Mouse (Mus musculus): Measurements from ENCODE around the gene Pitx1. TPM values are rescaled to one million over a fixed set of nuclear protein-coding genes. Genes with fewer than 3 reads are reported as not detected.

The Pitx1 gene
- 0.51 and 1.2 TPM in 2 replicates for polyA plus RNA-seq (2014; fragmentation: Nextera tagmentation; extraction: Ambion mirVana)

GRCm38 (mm10) chr13:55836142-55836625 is at the start of gene Pitx1:
Gene Pitx1, minus strand, starts transcription at chr13:55836192.
- ATAC-seq (replicated peaks; ENCODE audit: insufficient number of reproducible peaks, low FRiP score, low TSS enrichment), result no peak
- H3K4me1 ChIP-seq (ENCODE audit: control insufficient read depth, insufficient read depth, low read length), result peaks cover 7% of the 10 kb centered on the region

GRCm38 (mm10) chr13:55881431-55882202 is 45.6 kb upstream of the Pitx1 start:
- Histone ChIP-seq H3K9me3 (replicated peaks; ENCODE audit: control insufficient read depth, low read length) (no peaks in the 10 kb centered on the region), H3K4me1 (ENCODE audit: control insufficient read depth, insufficient read depth, low read length) (peaks cover 9% of the 10 kb centered on the region), H3K36me3 (ENCODE audit: control insufficient read depth, insufficient read depth, low read length) (no peaks in the 10 kb centered on the region), H3K27ac (ENCODE audit: low read depth, low read length) (no peak overlapping the region), H3K9ac (ENCODE audit: low read depth, low read length) (no peak overlapping the region), H3K4me3 (ENCODE audit: low read depth, low read length) (no peak overlapping the region), H3K27me3 (ENCODE audit: control insufficient read depth, insufficient read depth, low read length) (no peaks in the 10 kb centered on the region; the same call in 1 of the 2 replicates), H3K4me2 (no peak overlapping the region)
- WGBS (ENCODE audit: insufficient replicate concordance), result 50% methylated on average over 16 of the region's 16 CpGs
- no peak for ATAC-seq (replicated peaks; ENCODE audit: insufficient number of reproducible peaks, low FRiP score, low TSS enrichment)

More at GRCm38 (mm10) chr13:55836142-55836625, at the start of gene Pitx1:
- Histone ChIP-seq H3K4me3 (ENCODE audit: low read depth, low read length) (peak within 1 kb of the TSS; percentile 25; the same call in 1 of the 2 replicates), H3K9ac (ENCODE audit: low read depth, low read length) (no peak within 1 kb of the TSS), H3K4me2 (peak within 1 kb of the TSS; percentile 37), H3K27me3 (ENCODE audit: control insufficient read depth, insufficient read depth, low read length) (peaks cover 97% of the 10 kb centered on the region), H3K27ac (ENCODE audit: low read depth, low read length) (no peak within 1 kb of the TSS), H3K36me3 (ENCODE audit: control insufficient read depth, insufficient read depth, low read length) (no peaks in the 10 kb centered on the region), H3K9me3 (replicated peaks; ENCODE audit: control insufficient read depth, low read length) (no peaks in the 10 kb centered on the region)
- 3% methylated on average over 34 of the region's 36 CpGs for WGBS (ENCODE audit: insufficient replicate concordance)

GRCm38 (mm10) chr13:55878353-55878752 is 42.4 kb upstream of the Pitx1 start:
- Histone ChIP-seq H3K4me1 (ENCODE audit: control insufficient read depth, insufficient read depth, low read length) (peaks cover 9% of the 10 kb centered on the region), H3K4me2 (no peak overlapping the region), H3K9ac (ENCODE audit: low read depth, low read length) (no peak overlapping the region), H3K9me3 (replicated peaks; ENCODE audit: control insufficient read depth, low read length) (no peaks in the 10 kb centered on the region), H3K27ac (ENCODE audit: low read depth, low read length) (no peak overlapping the region), H3K4me3 (ENCODE audit: low read depth, low read length) (no peak overlapping the region), H3K27me3 (ENCODE audit: control insufficient read depth, insufficient read depth, low read length) (no peaks in the 10 kb centered on the region; the same call in 1 of the 2 replicates), H3K36me3 (ENCODE audit: control insufficient read depth, insufficient read depth, low read length) (no peaks in the 10 kb centered on the region)
- no peak for ATAC-seq (replicated peaks; ENCODE audit: insufficient number of reproducible peaks, low FRiP score, low TSS enrichment)
- 62% methylated on average over 4 of the region's 4 CpGs for WGBS (ENCODE audit: insufficient replicate concordance)

DNA sequence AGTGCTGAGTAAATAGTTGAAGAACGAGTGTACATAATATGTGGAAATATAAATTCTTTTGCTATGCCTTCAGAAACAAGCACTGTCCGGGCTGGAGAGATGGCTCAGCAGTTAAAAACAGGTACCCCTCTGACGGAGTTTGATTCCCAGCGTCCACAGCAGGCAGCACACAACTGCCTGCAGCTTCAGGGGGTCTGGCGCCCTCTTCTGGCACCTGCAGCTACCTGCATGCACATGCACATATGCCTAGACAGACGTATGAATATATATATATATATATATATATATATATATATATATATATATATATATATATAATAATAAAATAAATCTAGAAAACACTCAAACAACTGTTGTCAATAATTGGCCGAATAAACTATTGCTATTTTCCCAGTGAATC is 35.4 kb upstream of the Pitx1 start:
- 77% methylated on average over 7 of the region's 7 CpGs for WGBS (ENCODE audit: insufficient replicate concordance)
- Histone ChIP-seq H3K9me3 (replicated peaks; ENCODE audit: control insufficient read depth, low read length) (no peaks in the 10 kb centered on the region), H3K27ac (ENCODE audit: low read depth, low read length) (no peak overlapping the region), H3K4me3 (ENCODE audit: low read depth, low read length) (no peak overlapping the region), H3K36me3 (ENCODE audit: control insufficient read depth, insufficient read depth, low read length) (no peaks in the 10 kb centered on the region), H3K4me1 (ENCODE audit: control insufficient read depth, insufficient read depth, low read length) (no peaks in the 10 kb centered on the region), H3K4me2 (no peak overlapping the region), H3K9ac (ENCODE audit: low read depth, low read length) (no peak overlapping the region), H3K27me3 (ENCODE audit: control insufficient read depth, insufficient read depth, low read length) (peaks cover 3% of the 10 kb centered on the region; the same call in 1 of the 2 replicates)
- ATAC-seq (replicated peaks; ENCODE audit: insufficient number of reproducible peaks, low FRiP score, low TSS enrichment), result no peak

- H3K36me3 ChIP-seq (ENCODE audit: control insufficient read depth, insufficient read depth, low read length), result no peaks in the 10 kb centered on the region
- peaks cover 3% of the 10 kb centered on the region; the same call in 1 of the 2 replicates for H3K27me3 ChIP-seq (ENCODE audit: control insufficient read depth, insufficient read depth, low read length)
- H3K9ac ChIP-seq (ENCODE audit: low read depth, low read length), result no peak overlapping the region
- H3K4me2 ChIP-seq, result no peak overlapping the region
- H3K4me1 ChIP-seq (ENCODE audit: control insufficient read depth, insufficient read depth, low read length), result no peaks in the 10 kb centered on the region
- WGBS (ENCODE audit: insufficient replicate concordance), result 69% methylated on average over 1 of the region's 1 CpGs
- no peak for ATAC-seq (replicated peaks; ENCODE audit: insufficient number of reproducible peaks, low FRiP score, low TSS enrichment)
- H3K27ac ChIP-seq (ENCODE audit: low read depth, low read length), result no peak overlapping the region
- H3K9me3 ChIP-seq (replicated peaks; ENCODE audit: control insufficient read depth, low read length), result no peaks in the 10 kb centered on the region
- no peak overlapping the region for H3K4me3 ChIP-seq (ENCODE audit: low read depth, low read length)
Measured at GRCm38 (mm10) chr13:55870001-55870400, 34.0 kb upstream of the Pitx1 start.

GRCm38 (mm10) chr13:55867540-55868103 is 31.6 kb upstream of the Pitx1 start:
- H3K9ac ChIP-seq (ENCODE audit: low read depth, low read length), result no peak overlapping the region
- no peaks in the 10 kb centered on the region for H3K9me3 ChIP-seq (replicated peaks; ENCODE audit: control insufficient read depth, low read length)
- ATAC-seq (replicated peaks; ENCODE audit: insufficient number of reproducible peaks, low FRiP score, low TSS enrichment), result no peak; the same call in 1 of the 2 replicates
- no peak overlapping the region for H3K27ac ChIP-seq (ENCODE audit: low read depth, low read length)
- H3K4me3 ChIP-seq (ENCODE audit: low read depth, low read length), result no peak overlapping the region
- no peaks in the 10 kb centered on the region for H3K4me1 ChIP-seq (ENCODE audit: control insufficient read depth, insufficient read depth, low read length)
- H3K27me3 ChIP-seq (ENCODE audit: control insufficient read depth, insufficient read depth, low read length), result no peaks in the 10 kb centered on the region
- 60% methylated on average over 13 of the region's 13 CpGs for WGBS (ENCODE audit: insufficient replicate concordance)
- no peak overlapping the region for H3K4me2 ChIP-seq
- H3K36me3 ChIP-seq (ENCODE audit: control insufficient read depth, insufficient read depth, low read length), result no peaks in the 10 kb centered on the region

- Histone ChIP-seq H3K4me2 (no peak overlapping the region), H3K27ac (ENCODE audit: low read depth, low read length) (no peak overlapping the region), H3K27me3 (ENCODE audit: control insufficient read depth, insufficient read depth, low read length) (peaks cover 10% of the 10 kb centered on the region), H3K4me3 (ENCODE audit: low read depth, low read length) (no peak overlapping the region), H3K9ac (ENCODE audit: low read depth, low read length) (no peak overlapping the region), H3K4me1 (ENCODE audit: control insufficient read depth, insufficient read depth, low read length) (no peaks in the 10 kb centered on the region), H3K36me3 (ENCODE audit: control insufficient read depth, insufficient read depth, low read length) (no peaks in the 10 kb centered on the region), H3K9me3 (replicated peaks; ENCODE audit: control insufficient read depth, low read length) (no peaks in the 10 kb centered on the region)
- 75% methylated on average over 10 of the region's 10 CpGs for WGBS (ENCODE audit: insufficient replicate concordance)
- no peak for ATAC-seq (replicated peaks; ENCODE audit: insufficient number of reproducible peaks, low FRiP score, low TSS enrichment)
Measured at GRCm38 (mm10) chr13:55860483-55860882, 24.5 kb upstream of the Pitx1 start.

- ATAC-seq (replicated peaks; ENCODE audit: insufficient number of reproducible peaks, low FRiP score, low TSS enrichment), result no peak
- H3K36me3 ChIP-seq (ENCODE audit: control insufficient read depth, insufficient read depth, low read length), result no peaks in the 10 kb centered on the region
- H3K4me2 ChIP-seq, result no peak overlapping the region
- H3K4me3 ChIP-seq (ENCODE audit: low read depth, low read length), result no peak overlapping the region
- no peaks in the 10 kb centered on the region for H3K9me3 ChIP-seq (replicated peaks; ENCODE audit: control insufficient read depth, low read length)
- H3K27ac ChIP-seq (ENCODE audit: low read depth, low read length), result no peak overlapping the region
- H3K4me1 ChIP-seq (ENCODE audit: control insufficient read depth, insufficient read depth, low read length), result no peaks in the 10 kb centered on the region
- no peak overlapping the region for H3K9ac ChIP-seq (ENCODE audit: low read depth, low read length)
- H3K27me3 ChIP-seq (ENCODE audit: control insufficient read depth, insufficient read depth, low read length), result peaks cover 13% of the 10 kb centered on the region
- 84% methylated on average over 5 of the region's 5 CpGs for WGBS (ENCODE audit: insufficient replicate concordance)
Measured at GRCm38 (mm10) chr13:55858463-55858862, 22.5 kb upstream of the Pitx1 start.
